Mouse (Mus musculus): ENCODE measurements around the gene Olfr139.

Olfr139 gene

GRCm38 (mm10) chr11:74056451-74056850, at the start of gene Olfr139, which contains the start of gene Olfr399:
Gene Olfr139, minus strand, starts transcription at chr11:74056551.
Gene Olfr399, minus strand, starts transcription at chr11:74056615.
- no peak for DNase-seq (ENCODE audit: low spot score)

GRCm38 (mm10) chr11:74105066-74105465, 48.7 kb upstream of the Olfr139 start:
- no peak for DNase-seq (ENCODE audit: low spot score)

DNA sequence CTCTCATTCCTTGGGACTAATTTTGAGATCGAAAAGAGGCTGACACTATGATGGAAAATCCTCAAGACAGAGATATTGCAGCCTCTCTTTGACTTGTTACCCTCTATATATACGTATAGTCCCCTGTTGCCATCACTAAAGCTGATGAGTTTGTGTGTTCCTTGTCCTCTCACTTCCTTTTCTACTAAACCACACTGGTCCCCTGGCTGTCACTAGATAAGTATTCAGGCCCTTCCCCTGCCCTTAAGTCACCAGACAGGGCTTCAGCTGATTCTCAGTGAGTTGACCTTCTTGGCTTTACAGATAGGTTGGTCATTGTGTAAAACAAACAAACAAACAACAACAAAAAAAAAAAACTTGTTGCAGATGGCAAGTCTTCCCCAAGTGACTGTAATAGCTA, 45.2 kb upstream of the Olfr139 start:
- DNase-seq (ENCODE audit: low spot score): no peak

- DNase-seq (ENCODE audit: low spot score): no peak
Observed at GRCm38 (mm10) chr11:74100724-74101123, 44.4 kb upstream of the Olfr139 start.

- no peak for DNase-seq (ENCODE audit: low spot score)
Observed at GRCm38 (mm10) chr11:74069655-74070054, 13.3 kb upstream of the Olfr139 start, which contains the start of gene Zfp616. Gene Zfp616, plus strand, starts transcription at chr11:74069955.

- no peak for DNase-seq (ENCODE audit: low spot score)
Observed at GRCm38 (mm10) chr11:74051347-74051746, 5.0 kb downstream of the Olfr139 start.

All from ovary, postnatal 36 days (tissue).